Mouse (Mus musculus): Measurements from ENCODE around the gene Chst8.

DNA sequence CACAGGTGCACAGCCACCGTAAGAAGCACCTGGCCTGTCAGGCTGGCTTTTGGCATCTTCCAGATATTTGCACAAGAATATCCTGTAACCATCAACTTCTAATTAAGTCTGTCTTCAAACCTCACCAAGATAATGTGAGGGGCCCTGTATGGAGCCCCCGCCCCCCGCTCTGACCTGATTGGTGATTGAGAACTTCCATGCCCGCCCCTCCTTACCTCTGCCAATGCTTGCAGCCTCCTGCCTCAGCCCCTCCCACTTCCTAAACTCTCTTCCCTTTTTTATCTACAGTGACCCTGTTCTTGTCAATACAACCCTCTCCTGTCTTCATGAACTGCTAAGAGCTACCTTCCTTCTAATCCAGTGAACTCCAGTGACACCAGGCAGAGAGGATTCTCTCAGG, 37.6 kb downstream of the Chst8 start:
- TF ChIP-seq CTCF (IDR thresholded peaks at IDR 0.05; ENCODE audit: low read depth) (no peak), EP300 (IDR thresholded peaks at IDR 0.05; ENCODE audit: low read depth) (no peak)

All from heart, postnatal 0 days (tissue).